Mouse (Mus musculus): Measurements from ENCODE around the gene Lemd2. TPM values are rescaled to one million over a fixed set of nuclear protein-coding genes. Genes with fewer than 3 reads are reported as not detected.

The Lemd2 gene
- 3.1 TPM for polyA plus RNA-seq (2014; fragmentation: Illumina TruSeq; extraction: RNeasy Lipid Tissue Mini Kit (QIAGEN cat#74804); ENCODE audit: low read depth, low replicate concordance)

GRCm38 (mm10) chr17:27204075-27204909, at the start of gene Lemd2:
Gene Lemd2, minus strand, starts transcription at chr17:27204469.

GRCm38 (mm10) chr17:27167545-27167944, 36.7 kb downstream of the Lemd2 start, which contains the start of gene Ip6k3:
Gene Ip6k3, minus strand, starts transcription at chr17:27167795.

Other genes with a start within 250 kb of the Lemd2 start
- gene Zbtb9, start 231.3 kb downstream of the Lemd2 start, polyA plus RNA-seq (2014; fragmentation: Illumina TruSeq; extraction: RNeasy Lipid Tissue Mini Kit (QIAGEN cat#74804); ENCODE audit: low read depth, low replicate concordance) = 10.1 TPM
- 1.7 TPM for gene Bak1, start 175.5 kb downstream of the Lemd2 start, polyA plus RNA-seq (2014; fragmentation: Illumina TruSeq; extraction: RNeasy Lipid Tissue Mini Kit (QIAGEN cat#74804); ENCODE audit: low read depth, low replicate concordance)
- 0.29 TPM for gene Itpr3, start 147.2 kb downstream of the Lemd2 start, polyA plus RNA-seq (2014; fragmentation: Illumina TruSeq; extraction: RNeasy Lipid Tissue Mini Kit (QIAGEN cat#74804); ENCODE audit: low read depth, low replicate concordance)
- gene Uqcc2, start 70.6 kb downstream of the Lemd2 start, polyA plus RNA-seq (2014; fragmentation: Illumina TruSeq; extraction: RNeasy Lipid Tissue Mini Kit (QIAGEN cat#74804); ENCODE audit: low read depth, low replicate concordance) = 23.4 TPM
- 0.23 TPM for gene Ip6k3, start 36.7 kb downstream of the Lemd2 start, polyA plus RNA-seq (2014; fragmentation: Illumina TruSeq; extraction: RNeasy Lipid Tissue Mini Kit (QIAGEN cat#74804); ENCODE audit: low read depth, low replicate concordance)

Measured in adrenal gland, adult 10 weeks (tissue).